Mouse (Mus musculus) brain, embryonic 18.5 days (tissue): ENCODE results near the gene Fubp3.

ENCODE experiments used
- DNase-seq: peaks from one replicate; pipeline ENCODE4 v3.0.0-alpha.2; 2012; ENCODE audit warnings: low read depth, low spot score

Fubp3 gene

GRCm38 (mm10) chr2:31619208-31619607 is 46.8 kb downstream of the Fubp3 start:
- DNase-seq = no peak

DNA sequence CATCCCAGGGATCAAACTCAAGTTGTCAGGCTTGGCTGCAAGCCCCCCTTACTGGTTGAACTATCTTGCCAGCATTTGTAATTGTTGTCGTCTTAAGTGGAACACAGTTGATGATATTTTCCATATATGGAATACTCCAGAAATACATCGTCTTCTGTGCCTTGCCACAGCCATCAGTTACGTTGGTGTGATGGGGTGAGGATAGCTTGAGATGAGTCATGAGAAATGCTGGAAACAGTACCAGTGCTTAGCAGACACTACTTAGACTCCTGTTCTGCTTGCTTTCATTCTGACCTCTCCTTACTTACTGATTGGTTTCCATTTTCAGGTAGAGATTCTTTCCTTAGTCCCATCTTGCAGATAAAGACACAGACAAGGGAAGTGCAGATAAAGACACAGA is 61.1 kb downstream of the Fubp3 start:
- no peak for DNase-seq

GRCm38 (mm10) chr2:31635281-31636137 is 63.1 kb downstream of the Fubp3 start:
- DNase-seq = no peak

DNA sequence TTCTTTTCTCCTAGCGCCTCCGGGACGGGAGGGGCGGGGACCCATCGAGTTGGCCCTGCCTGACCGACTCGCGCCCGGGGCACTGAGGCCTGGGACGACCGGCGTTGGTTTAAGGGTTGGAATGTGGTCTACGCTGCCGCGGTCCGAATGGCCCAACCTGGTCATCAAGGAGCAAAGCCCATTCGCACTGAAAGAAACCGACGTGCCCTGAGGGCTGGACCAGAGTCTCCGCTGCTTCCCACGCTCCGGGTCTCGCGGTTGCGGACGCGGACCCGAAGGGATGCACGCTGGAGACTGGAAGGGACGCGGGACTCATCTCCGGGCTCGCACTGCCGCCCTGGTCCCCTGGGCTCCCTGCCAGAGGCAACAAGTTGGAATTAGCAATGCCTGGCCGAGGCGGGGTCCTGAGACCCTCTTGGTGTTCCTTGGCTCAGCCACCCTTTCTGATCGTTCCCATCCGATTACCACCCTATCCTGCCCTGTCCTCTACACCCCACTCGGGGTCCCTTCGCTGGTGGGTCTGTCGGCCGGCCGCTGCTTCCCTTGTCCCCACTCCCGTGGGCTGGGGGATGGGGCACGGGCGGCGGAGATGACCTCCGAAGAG is 63.8 kb downstream of the Fubp3 start:
- no peak for DNase-seq

- DNase-seq = no peak
These were observed 64.3 kb downstream of the Fubp3 start for GRCm38 (mm10) chr2:31636742-31637141.

GRCm38 (mm10) chr2:31637311-31637710 is 64.9 kb downstream of the Fubp3 start:
- no peak for DNase-seq

DNA sequence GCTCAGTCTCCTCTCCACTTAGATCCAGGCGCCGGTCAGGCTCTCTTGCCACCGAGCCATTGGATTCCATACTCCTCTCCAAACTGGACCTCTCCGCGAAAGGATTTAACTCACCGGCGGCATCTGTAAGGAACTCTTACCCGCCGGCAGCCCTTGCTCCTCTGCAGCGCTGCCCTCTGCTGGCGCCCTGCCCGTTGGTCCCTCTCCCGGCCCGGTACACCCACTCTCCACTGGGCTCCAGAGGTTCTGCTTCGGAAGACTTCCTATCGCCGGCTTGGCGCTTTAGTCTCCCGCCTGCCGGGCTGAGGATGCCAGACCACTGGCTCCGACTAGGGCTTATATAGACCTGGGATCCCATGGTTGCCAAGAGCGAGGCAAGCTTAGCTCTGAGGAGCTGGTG is 65.4 kb downstream of the Fubp3 start:
- DNase-seq = no peak

- DNase-seq = no peak
These were observed 66.4 kb downstream of the Fubp3 start for GRCm38 (mm10) chr2:31638581-31639465.

DNA sequence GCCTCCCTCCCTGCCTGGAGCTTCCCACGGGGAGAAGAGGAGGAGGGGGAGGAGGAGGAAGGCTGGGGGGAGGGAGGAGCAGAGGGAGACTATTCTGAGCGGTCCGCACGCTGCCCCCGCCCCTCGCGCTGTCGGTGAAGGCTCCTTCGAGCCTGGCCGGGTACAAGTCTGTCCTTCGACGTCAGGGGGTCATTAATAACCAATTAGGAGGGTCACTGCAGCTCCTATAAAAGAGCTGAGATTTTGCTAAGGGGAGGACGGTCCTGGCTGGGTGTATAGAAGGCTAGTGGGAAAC is 67.0 kb downstream of the Fubp3 start:
- no peak for DNase-seq

GRCm38 (mm10) chr2:31639901-31640608 is 67.6 kb downstream of the Fubp3 start, which contains the start of gene Prdm12:
Prdm12 (plus strand) TSS chr2:31640037.
- DNase-seq = no peak

- no peak for DNase-seq
These were observed 68.4 kb downstream of the Fubp3 start for GRCm38 (mm10) chr2:31640609-31641507.

GRCm38 (mm10) chr2:31641508-31641830 is 69.0 kb downstream of the Fubp3 start:
- no peak for DNase-seq

DNA sequence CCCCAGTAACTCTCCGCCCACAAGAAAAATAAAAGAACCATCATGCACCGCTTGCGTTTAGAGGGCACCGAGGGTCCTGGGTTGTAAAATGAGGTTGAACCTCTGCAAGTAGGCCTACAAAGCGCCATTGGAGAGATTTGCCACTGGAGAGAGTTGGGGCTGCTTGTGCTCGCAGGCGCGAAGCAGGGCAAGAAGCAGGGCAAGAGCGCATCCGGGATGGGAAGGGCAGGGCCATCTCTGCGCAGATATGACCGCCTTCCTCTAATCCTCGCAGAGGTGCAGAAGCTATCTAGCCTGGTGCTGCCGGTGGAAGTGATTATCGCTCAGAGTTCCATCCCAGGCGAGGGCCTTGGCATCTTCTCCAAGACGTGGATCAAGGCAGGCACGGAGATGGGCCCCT is 69.5 kb downstream of the Fubp3 start:
- DNase-seq = no peak

DNA sequence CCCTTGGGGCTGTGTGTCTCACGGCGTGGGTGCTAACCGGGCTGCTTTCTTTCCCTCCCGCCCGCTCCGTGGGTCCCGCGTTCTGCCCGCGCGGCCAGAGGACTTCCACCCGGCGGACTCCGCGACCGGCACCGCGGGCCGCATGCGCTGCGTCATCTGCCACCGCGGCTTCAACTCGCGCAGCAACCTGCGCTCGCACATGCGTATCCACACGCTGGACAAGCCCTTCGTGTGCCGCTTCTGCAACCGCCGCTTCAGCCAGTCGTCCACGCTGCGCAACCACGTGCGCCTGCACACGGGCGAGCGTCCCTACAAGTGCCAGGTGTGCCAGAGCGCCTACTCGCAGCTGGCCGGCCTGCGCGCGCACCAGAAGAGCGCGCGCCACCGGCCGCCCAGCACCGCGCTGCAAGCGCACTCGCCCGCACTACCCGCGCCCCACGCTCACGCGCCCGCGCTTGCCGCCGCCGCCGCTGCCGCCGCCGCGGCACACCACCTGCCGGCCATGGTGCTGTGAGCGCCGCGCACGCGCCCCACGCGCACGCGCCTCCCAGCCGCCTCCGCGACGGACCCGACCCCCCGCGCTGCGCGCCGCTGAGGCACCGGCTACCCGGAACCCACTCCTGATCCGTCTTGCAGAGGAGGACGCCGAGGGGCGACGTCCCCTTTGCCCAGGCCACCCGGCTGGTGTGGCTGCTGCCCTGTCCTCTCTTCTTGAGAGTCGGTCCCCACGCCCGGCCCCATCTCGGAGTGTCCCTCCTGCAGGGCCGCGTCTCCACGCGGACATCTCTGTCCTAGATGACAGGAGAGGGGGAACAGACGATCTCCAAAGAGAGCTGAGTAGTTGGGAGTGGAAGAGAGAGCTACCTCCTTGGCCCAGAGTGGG is 81.8 kb downstream of the Fubp3 start:
- peak; percentile 47 for DNase-seq

- no peak for DNase-seq
These were observed 82.6 kb downstream of the Fubp3 start for GRCm38 (mm10) chr2:31654854-31655559.

GRCm38 (mm10) chr2:31656374-31656773 is 83.9 kb downstream of the Fubp3 start:
- no peak for DNase-seq

DNA sequence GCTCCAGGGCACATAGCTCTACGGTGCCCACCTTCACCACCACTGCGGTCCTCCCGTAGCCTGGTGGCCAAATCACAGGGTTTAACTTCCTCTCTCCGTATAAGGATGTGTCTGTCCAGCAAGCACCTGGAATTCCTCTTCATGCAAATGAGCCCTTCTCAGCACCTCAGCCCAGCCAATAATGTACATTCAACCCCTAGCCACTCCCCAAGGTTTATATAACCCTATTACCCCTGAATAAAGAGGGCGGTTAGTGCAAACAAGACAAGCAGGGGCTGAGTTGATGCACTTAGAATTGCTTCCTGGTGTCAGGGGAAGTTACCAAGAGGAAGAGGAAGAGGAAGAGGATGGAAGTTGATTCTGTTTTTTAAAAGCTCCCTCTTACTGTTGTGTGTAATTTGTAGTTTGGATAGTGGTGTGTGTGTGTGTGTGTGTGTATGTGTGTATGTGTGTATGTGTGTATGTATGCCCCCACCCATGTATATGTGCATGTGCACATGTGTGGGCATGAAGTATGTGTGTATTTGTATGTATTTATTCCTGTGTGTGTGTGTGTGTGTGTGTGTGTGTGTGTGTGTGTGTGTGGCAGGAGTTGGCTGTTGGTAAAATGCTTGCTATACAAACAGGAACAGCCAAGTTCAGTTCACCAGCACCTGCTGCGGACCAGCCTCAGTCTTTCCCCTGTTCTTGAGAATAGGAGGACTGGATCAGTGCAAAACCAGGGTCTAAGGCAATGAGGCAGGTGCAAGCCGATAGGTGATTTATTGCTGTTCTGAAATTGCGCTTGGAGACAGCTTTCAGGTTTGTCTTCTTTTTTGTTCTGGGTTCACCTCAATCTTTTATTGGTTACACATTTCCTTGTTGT is 90.7 kb downstream of the Fubp3 start:
- DNase-seq = no peak

DNA sequence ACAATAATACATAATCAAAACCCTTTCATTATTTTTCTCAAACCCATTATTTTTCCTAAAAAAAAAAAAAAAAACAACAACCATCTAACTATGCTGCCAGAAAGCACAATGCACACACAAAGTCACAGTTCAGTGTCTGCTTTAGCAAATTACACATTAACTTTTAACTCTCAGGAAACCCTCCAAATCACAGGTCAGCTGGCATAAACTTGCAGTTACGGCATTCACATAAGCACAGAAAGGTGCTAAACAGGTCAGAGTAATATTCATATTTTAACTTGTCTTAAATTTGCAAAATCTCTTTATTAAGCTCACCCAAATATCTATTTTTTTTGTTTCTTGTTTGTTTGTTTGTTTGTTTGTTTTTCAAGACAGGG is 91.3 kb downstream of the Fubp3 start:
- DNase-seq = no peak
